Mouse (Mus musculus): ENCODE measurements at regions not wholly inside any gene's neighbourhood (a gene's known extent, or its start where the extent isn't known, plus 50 kb on each side); places are given as distances from the start of the nearest gene placed in this dataset.

GRCm38 (mm10) chr1:120935321-120935720 is 333.1 kb downstream of the En1 start:
- no peak for TF ChIP-seq CTCF (IDR thresholded peaks at IDR 0.05; ENCODE audit: borderline replicate concordance, insufficient read depth, low read depth, low read length)
- no peak for TF ChIP-seq POLR2A (IDR thresholded peaks at IDR 0.05; ENCODE audit: borderline replicate concordance, insufficient read depth, low read length)

Data from cerebellum, adult 2 months (tissue).